Mouse (Mus musculus): ENCODE data around the gene Rorb. TPM values are rescaled to one million over a fixed set of nuclear protein-coding genes. Genes with fewer than 3 reads are reported as not detected.

Gene Rorb
- polyA plus RNA-seq, 1 experiment from 2014 or later, result 3.1 TPM

DNA sequence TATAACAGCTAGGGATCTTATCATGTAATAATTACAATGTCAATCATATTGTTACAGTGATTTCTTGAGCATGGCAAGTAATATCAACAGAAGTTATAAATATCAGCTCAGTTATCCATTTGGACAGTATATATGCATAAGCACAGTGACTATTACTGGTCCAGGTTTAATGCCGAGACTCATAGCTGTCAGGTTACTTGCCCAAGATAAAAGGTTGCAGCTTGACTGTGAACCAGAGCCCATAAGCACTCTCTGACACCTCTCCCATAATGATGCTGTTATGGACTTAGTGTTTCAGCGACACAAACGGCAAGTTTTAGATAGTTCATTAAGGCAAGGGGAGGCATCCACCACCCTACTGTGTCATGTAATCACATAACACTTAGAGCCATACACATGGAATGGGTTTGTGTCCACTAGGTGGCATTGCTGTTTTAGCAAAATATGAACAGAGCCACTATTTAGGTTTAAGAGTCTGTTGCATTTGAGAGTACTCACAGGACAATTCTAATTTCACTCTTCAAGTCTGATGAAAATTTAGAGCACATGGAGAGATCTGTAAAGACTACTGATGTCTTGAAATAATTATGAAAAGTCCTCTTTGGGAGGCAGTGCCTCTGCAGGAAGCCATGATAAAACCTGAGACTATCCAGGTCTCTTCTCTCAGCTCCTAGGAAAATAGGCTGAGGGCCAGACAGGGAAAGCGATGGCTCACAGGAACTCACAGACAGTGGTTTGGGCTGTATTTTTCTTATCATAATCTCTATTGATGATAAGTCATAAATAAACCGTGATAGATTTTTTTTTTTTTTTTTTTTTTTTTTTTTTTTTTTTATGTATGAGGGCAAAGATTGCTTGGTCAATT, 136.0 kb downstream of the Rorb start:
- Histone ChIP-seq H3K27ac (ENCODE audit: low read depth, low read length) (no peak overlapping the region), H3K27me3 (ENCODE audit: control insufficient read depth, insufficient read depth, low read length) (no peaks in the 10 kb centered on the region), H3K4me2 (no peak overlapping the region), H3K36me3 (ENCODE audit: control insufficient read depth, insufficient read depth, low read length) (no peaks in the 10 kb centered on the region), H3K4me1 (ENCODE audit: control insufficient read depth, insufficient read depth, low read length) (no peaks in the 10 kb centered on the region), H3K9ac (ENCODE audit: low read length) (no peak overlapping the region), H3K4me3 (ENCODE audit: low read depth, low read length) (no peak overlapping the region), H3K9me3 (ENCODE audit: control insufficient read depth, low read length) (no peaks in the 10 kb centered on the region)
- peak; percentile 81 for ATAC-seq (ENCODE audit: low FRiP score)
- peak; percentile 90 for DNase-seq (ENCODE audit: low spot score, missing footprints)
- 66% methylated on average over 5 of the region's 5 CpGs for WGBS

DNA sequence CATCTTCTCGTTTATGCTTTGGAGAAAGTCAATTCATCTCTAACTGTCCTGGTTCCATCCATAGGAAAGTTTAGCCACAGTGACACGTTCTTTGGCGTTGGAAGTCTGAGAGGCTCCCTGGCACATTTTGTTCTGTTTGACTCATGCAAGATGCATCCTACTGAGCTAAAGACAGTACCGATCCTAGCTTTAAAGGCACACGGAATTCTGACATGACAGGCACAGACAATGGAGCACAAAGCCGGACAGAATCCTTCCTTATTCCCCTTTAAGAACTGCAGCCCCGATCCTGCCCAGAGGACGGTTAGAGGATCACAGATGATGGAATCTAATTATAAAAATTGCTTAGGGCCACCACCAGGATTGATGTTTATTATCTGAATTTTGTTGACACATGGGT, 141.6 kb downstream of the Rorb start:
- WGBS, result 33% methylated on average over 8 of the region's 8 CpGs
- ATAC-seq (ENCODE audit: low FRiP score) (peak; percentile 78), DNase-seq (ENCODE audit: low spot score, missing footprints) (no peak)
- Histone ChIP-seq H3K4me2 (no peak overlapping the region), H3K9me3 (ENCODE audit: control insufficient read depth, low read length) (no peaks in the 10 kb centered on the region), H3K4me3 (ENCODE audit: low read depth, low read length) (no peak overlapping the region), H3K4me1 (ENCODE audit: control insufficient read depth, insufficient read depth, low read length) (peaks cover 3% of the 10 kb centered on the region; the same call in 1 of the 2 replicates), H3K9ac (ENCODE audit: low read length) (peak overlapping the region; percentile 38; the same call in 1 of the 2 replicates), H3K27ac (ENCODE audit: low read depth, low read length) (no peak overlapping the region), H3K36me3 (ENCODE audit: control insufficient read depth, insufficient read depth, low read length) (no peaks in the 10 kb centered on the region), H3K27me3 (ENCODE audit: control insufficient read depth, insufficient read depth, low read length) (no peaks in the 10 kb centered on the region)

DNA sequence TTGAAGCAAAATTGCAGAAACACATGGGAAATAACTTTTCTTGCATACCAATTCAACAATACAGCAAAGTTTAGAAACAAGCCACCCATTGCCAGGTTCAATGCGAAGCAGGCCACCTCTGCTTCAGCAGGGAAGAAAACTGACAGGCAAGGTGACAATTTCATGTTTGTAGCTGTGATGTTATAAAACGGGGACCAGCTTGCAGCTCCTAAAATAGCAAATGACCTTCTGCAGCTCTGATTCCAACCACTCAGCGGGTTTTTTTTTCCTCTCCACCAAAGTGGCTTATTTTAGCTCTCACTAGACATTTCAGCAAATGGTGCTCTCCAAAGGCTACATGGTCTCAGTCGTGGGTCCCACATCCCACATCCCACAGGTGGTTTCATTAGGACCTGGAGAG, 143.7 kb downstream of the Rorb start:
- Histone ChIP-seq H3K4me3 (ENCODE audit: low read depth, low read length) (no peak overlapping the region), H3K4me2 (no peak overlapping the region), H3K4me1 (ENCODE audit: control insufficient read depth, insufficient read depth, low read length) (peaks cover 3% of the 10 kb centered on the region; the same call in 1 of the 2 replicates), H3K27ac (ENCODE audit: low read depth, low read length) (no peak overlapping the region), H3K9me3 (ENCODE audit: control insufficient read depth, low read length) (no peaks in the 10 kb centered on the region), H3K27me3 (ENCODE audit: control insufficient read depth, insufficient read depth, low read length) (no peaks in the 10 kb centered on the region), H3K9ac (ENCODE audit: low read length) (no peak overlapping the region), H3K36me3 (ENCODE audit: control insufficient read depth, insufficient read depth, low read length) (no peaks in the 10 kb centered on the region)
- WGBS, result 82% methylated on average over 4 of the region's 4 CpGs
- no peak for DNase-seq (ENCODE audit: low spot score, missing footprints)
- ATAC-seq (ENCODE audit: low FRiP score), result no peak

DNA sequence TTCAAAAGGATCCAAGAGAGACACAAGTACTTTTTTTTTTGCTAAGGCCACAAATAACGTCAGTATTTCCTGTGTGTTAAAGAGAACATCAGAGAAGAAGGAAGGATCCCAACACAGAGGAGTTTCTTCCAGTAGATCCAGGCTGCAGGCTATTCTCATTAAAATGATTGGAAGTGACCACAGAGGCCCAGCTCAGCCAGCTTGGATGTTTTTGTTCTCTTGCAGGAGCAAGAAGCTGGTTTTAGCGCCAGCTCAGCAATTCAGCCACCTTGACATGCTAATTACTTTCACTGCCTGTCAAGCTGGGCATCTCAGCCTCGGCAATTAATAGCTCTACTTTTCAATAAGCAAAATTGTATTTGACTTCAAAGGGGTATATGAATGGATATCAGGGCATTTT, 151.1 kb downstream of the Rorb start:
- H3K4me3 ChIP-seq (ENCODE audit: low read depth, low read length), result no peak overlapping the region
- no peak for ATAC-seq (ENCODE audit: low FRiP score)
- no peak overlapping the region for H3K9ac ChIP-seq (ENCODE audit: low read length)
- no peak for DNase-seq (ENCODE audit: low spot score, missing footprints)
- no peaks in the 10 kb centered on the region; the same call in 1 of the 2 replicates for H3K4me1 ChIP-seq (ENCODE audit: control insufficient read depth, insufficient read depth, low read length)
- WGBS, result 11% methylated on average over 3 of the region's 3 CpGs
- no peaks in the 10 kb centered on the region for H3K36me3 ChIP-seq (ENCODE audit: control insufficient read depth, insufficient read depth, low read length)
- no peak overlapping the region for H3K4me2 ChIP-seq
- no peak overlapping the region for H3K27ac ChIP-seq (ENCODE audit: low read depth, low read length)
- H3K9me3 ChIP-seq (ENCODE audit: control insufficient read depth, low read length), result no peaks in the 10 kb centered on the region
- no peaks in the 10 kb centered on the region for H3K27me3 ChIP-seq (ENCODE audit: control insufficient read depth, insufficient read depth, low read length)

DNA sequence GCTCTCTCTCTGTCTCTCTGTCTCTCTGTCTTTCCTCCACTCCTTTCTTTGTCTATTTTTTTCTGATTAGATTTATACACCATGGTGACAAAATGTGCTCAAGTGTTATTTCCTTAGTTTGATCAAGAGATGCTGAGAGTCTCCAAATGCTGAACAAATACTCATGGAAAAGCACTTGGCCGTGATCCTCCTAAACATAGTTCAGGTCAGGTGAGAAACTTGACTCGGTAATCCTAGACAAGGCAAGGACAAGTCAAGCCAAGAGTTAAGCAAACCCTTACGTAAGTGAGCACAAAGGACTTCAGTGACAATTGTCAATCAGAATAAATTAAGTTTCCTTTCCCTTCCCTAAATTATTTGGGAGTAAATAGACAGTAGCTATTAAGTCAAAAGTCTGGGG, 158.2 kb downstream of the Rorb start:
- H3K9me3 ChIP-seq (ENCODE audit: control insufficient read depth, low read length), result no peaks in the 10 kb centered on the region
- no peak overlapping the region for H3K4me2 ChIP-seq
- H3K4me1 ChIP-seq (ENCODE audit: control insufficient read depth, insufficient read depth, low read length), result no peaks in the 10 kb centered on the region
- no peak overlapping the region for H3K4me3 ChIP-seq (ENCODE audit: low read depth, low read length)
- DNase-seq (ENCODE audit: low spot score, missing footprints) (no peak), ATAC-seq (ENCODE audit: low FRiP score) (no peak)
- 77% methylated on average over 3 of the region's 3 CpGs for WGBS
- no peaks in the 10 kb centered on the region for H3K27me3 ChIP-seq (ENCODE audit: control insufficient read depth, insufficient read depth, low read length)
- no peaks in the 10 kb centered on the region for H3K36me3 ChIP-seq (ENCODE audit: control insufficient read depth, insufficient read depth, low read length)
- H3K27ac ChIP-seq (ENCODE audit: low read depth, low read length), result no peak overlapping the region
- no peak overlapping the region for H3K9ac ChIP-seq (ENCODE audit: low read length)

DNA sequence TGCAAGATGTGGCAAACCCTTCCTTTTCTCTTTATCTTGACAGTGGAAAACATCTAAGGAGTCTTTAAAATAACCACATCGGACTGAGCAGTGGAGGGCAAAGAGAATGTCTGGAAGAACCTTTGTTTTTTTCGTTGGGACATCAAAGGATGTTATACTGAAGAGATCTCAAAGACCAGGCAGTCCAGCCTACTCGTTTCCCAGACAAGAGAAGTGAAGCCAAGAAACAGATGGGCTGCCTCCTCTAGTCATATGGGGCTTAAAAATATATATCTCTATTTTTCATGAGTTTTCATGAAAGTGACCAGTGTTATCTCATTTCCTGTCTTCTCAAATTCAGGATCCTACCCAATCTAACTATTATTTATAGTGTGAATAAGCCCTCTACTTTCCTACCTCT, 163.8 kb downstream of the Rorb start:
- Histone ChIP-seq H3K9ac (ENCODE audit: low read length) (no peak overlapping the region), H3K27ac (ENCODE audit: low read depth, low read length) (no peak overlapping the region)
- no peak for ATAC-seq (ENCODE audit: low FRiP score)

DNA sequence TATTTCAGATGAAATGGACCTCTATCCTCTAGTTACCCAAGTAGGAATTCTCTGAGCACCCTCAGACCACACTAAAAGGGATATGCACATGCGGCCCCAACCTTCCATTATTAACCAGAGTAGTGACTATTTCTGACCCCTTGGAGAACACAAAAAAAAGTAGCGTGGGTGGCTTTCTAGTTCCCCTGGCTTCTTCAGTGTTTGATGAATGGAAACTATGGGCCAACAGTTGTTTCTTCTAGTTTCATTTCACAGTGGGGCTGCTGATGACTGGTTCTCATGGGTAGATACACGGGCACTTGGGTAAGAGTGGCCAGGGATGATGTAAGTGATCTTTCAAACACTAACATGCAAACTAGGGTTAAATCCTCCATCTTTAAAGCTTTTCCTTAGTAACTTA, 165.7 kb downstream of the Rorb start:
- H3K4me1 ChIP-seq (ENCODE audit: control insufficient read depth, insufficient read depth, low read length), result no peaks in the 10 kb centered on the region

More for the DNA sequence above, 163.8 kb downstream of the Rorb start:
- Histone ChIP-seq H3K4me2 (no peak overlapping the region), H3K36me3 (ENCODE audit: control insufficient read depth, insufficient read depth, low read length) (no peaks in the 10 kb centered on the region), H3K4me3 (ENCODE audit: low read depth, low read length) (no peak overlapping the region), H3K9me3 (ENCODE audit: control insufficient read depth, low read length) (no peaks in the 10 kb centered on the region), H3K4me1 (ENCODE audit: control insufficient read depth, insufficient read depth, low read length) (no peaks in the 10 kb centered on the region), H3K27me3 (ENCODE audit: control insufficient read depth, insufficient read depth, low read length) (no peaks in the 10 kb centered on the region)
- WGBS, result 74% methylated on average over 3 of the region's 3 CpGs
- DNase-seq (ENCODE audit: low spot score, missing footprints), result no peak

DNA sequence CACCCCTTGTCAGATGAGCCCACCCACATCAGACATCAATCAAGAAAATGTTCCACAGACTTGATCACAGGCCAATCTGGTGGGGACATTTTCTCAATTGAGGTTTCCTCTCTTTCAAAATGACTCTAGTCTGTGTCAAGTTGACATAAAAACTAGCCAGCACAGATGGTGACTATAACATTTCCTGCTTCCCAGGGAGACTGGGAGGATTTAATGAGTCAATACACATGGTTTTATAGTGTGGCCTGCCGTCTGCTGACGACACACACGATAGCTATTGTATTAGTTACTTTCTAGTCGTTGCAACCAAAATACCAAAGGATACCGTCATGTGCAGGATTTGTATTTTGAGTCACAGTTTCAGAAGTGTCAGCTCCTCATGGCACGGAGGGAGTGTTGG, 169.6 kb downstream of the Rorb start:
- Histone ChIP-seq H3K9me3 (ENCODE audit: control insufficient read depth, low read length) (no peaks in the 10 kb centered on the region), H3K9ac (ENCODE audit: low read length) (no peak overlapping the region), H3K27ac (ENCODE audit: low read depth, low read length) (no peak overlapping the region), H3K4me2 (no peak overlapping the region), H3K4me1 (ENCODE audit: control insufficient read depth, insufficient read depth, low read length) (no peaks in the 10 kb centered on the region), H3K27me3 (ENCODE audit: control insufficient read depth, insufficient read depth, low read length) (no peaks in the 10 kb centered on the region), H3K36me3 (ENCODE audit: control insufficient read depth, insufficient read depth, low read length) (no peaks in the 10 kb centered on the region), H3K4me3 (ENCODE audit: low read depth, low read length) (no peak overlapping the region)
- DNase-seq (ENCODE audit: low spot score, missing footprints), result no peak
- WGBS, result 90% methylated on average over 6 of the region's 6 CpGs
- no peak for ATAC-seq (ENCODE audit: low FRiP score)

More for the DNA sequence above, 165.7 kb downstream of the Rorb start:
- Histone ChIP-seq H3K27me3 (ENCODE audit: control insufficient read depth, insufficient read depth, low read length) (no peaks in the 10 kb centered on the region), H3K9me3 (ENCODE audit: control insufficient read depth, low read length) (no peaks in the 10 kb centered on the region), H3K36me3 (ENCODE audit: control insufficient read depth, insufficient read depth, low read length) (no peaks in the 10 kb centered on the region), H3K4me3 (ENCODE audit: low read depth, low read length) (no peak overlapping the region), H3K9ac (ENCODE audit: low read length) (no peak overlapping the region), H3K27ac (ENCODE audit: low read depth, low read length) (no peak overlapping the region), H3K4me2 (no peak overlapping the region)
- no peak for DNase-seq (ENCODE audit: low spot score, missing footprints)
- no peak for ATAC-seq (ENCODE audit: low FRiP score)
- 94% methylated on average over 3 of the region's 3 CpGs for WGBS

DNA sequence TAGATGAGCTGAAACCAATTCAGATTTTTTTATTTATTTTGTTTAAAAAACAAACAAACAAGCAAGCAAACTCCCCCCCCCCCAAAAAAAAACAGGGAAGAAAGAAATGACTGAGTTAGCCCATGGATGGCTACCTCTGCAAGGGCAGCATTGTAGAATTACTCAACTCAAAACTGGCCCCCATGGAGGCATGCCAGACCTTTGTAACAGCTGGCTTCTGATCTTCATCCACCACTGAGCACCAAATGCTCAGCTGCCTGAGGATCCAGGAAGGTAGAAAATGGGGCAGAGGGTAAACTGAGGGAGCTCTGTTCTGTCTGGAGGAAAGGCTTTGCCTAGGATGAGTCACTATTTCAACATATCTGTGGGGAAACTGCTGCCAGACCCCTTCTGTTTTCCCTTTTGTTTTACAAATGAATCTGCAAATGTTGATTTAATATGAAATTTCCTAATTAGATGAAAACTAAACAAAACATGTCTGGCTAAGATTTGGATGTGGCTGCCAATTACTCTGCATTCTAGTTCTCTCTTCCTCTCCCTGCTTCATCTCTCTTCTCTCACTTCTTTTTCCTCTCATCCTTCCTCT, 199.1 kb downstream of the Rorb start:
- no peaks in the 10 kb centered on the region for H3K36me3 ChIP-seq (ENCODE audit: control insufficient read depth, insufficient read depth, low read length)

More for the DNA sequence above, 199.1 kb downstream of the Rorb start:
- H3K9ac ChIP-seq (ENCODE audit: low read length), result no peak overlapping the region
- H3K9me3 ChIP-seq (ENCODE audit: control insufficient read depth, low read length), result no peaks in the 10 kb centered on the region
- no peak overlapping the region for H3K4me2 ChIP-seq
- ATAC-seq (ENCODE audit: low FRiP score), result no peak
- no peak overlapping the region for H3K27ac ChIP-seq (ENCODE audit: low read depth, low read length)
- no peak for DNase-seq (ENCODE audit: low spot score, missing footprints)
- no peaks in the 10 kb centered on the region for H3K4me1 ChIP-seq (ENCODE audit: control insufficient read depth, insufficient read depth, low read length)
- H3K4me3 ChIP-seq (ENCODE audit: low read depth, low read length), result no peak overlapping the region
- H3K27me3 ChIP-seq (ENCODE audit: control insufficient read depth, insufficient read depth, low read length), result no peaks in the 10 kb centered on the region
